Mouse (Mus musculus) megakaryocyte-erythroid progenitor cell, adult 5-6 weeks (primary cell): ENCODE results near the gene 1810055G02Rik. TPM values are rescaled to one million over a fixed set of nuclear protein-coding genes. Genes with fewer than 3 reads are reported as not detected.
A peak's percentile ranks its signal among the peaks of the same experiment; 100 is the strongest.

Experiments used
- ATAC-seq: replicated peaks from 2 replicates; pipeline ENCODE4 v1.8.0; 2016; ENCODE audit warnings: mild to moderate bottlenecking, inconsistent platforms; ENCODE audit not compliant: severe bottlenecking, poor library complexity, low FRiP score, low TSS enrichment
- total RNA-seq, 2 experiments: library from RNA; stranded (forward) in 1 of 2; stranded (reverse) in 1 of 2; fragments of 200-1000, 215-1000 nt in 1 of 2; fragments of >200 nt in 1 of 2; fragmentation: Nextera tagmentation in 1 of 2; gene quantifications; 2 replicates each; pipeline ENCODE4 v1.2.3; 2014 to 2017

1810055G02Rik gene
- total RNA-seq (2014; fragmentation: Nextera tagmentation): 24.0 and 24.9 TPM in 2 replicates
- 3.2 and 9.0 TPM in 2 replicates for total RNA-seq (2017)

GRCm38 (mm10) chr19:3708078-3709012 is at the start of gene 1810055G02Rik:
TSS of gene 1810055G02Rik (plus strand) at chr19:3708293.
- peak; percentile 97 for ATAC-seq

GRCm38 (mm10) chr19:3665510-3665909 is 42.6 kb upstream of the 1810055G02Rik start:
- no peak for ATAC-seq

GRCm38 (mm10) chr19:3666632-3667031 is 41.5 kb upstream of the 1810055G02Rik start:
- no peak for ATAC-seq

GRCm38 (mm10) chr19:3667155-3667895 is 40.8 kb upstream of the 1810055G02Rik start:
- ATAC-seq: no peak

GRCm38 (mm10) chr19:3667979-3668378 is 40.1 kb upstream of the 1810055G02Rik start:
- peak; percentile 56 for ATAC-seq

GRCm38 (mm10) chr19:3668551-3668950 is 39.5 kb upstream of the 1810055G02Rik start:
- no peak for ATAC-seq

GRCm38 (mm10) chr19:3669100-3669499 is 39.0 kb upstream of the 1810055G02Rik start:
- peak; percentile 63 for ATAC-seq

GRCm38 (mm10) chr19:3673149-3673548 is 34.9 kb upstream of the 1810055G02Rik start:
- no peak for ATAC-seq

GRCm38 (mm10) chr19:3674122-3674855 is 33.8 kb upstream of the 1810055G02Rik start:
- ATAC-seq: no peak

GRCm38 (mm10) chr19:3680732-3681131 is 27.4 kb upstream of the 1810055G02Rik start:
- ATAC-seq: no peak

- ATAC-seq: peak; percentile 51
Observed at GRCm38 (mm10) chr19:3681310-3681934, 26.7 kb upstream of the 1810055G02Rik start.

GRCm38 (mm10) chr19:3684414-3684813 is 23.7 kb upstream of the 1810055G02Rik start:
- ATAC-seq: no peak

GRCm38 (mm10) chr19:3684957-3685580 is 23.0 kb upstream of the 1810055G02Rik start:
- ATAC-seq: no peak

- ATAC-seq: no peak
Observed at GRCm38 (mm10) chr19:3685611-3686214, 22.4 kb upstream of the 1810055G02Rik start.

GRCm38 (mm10) chr19:3686215-3686894 is 21.7 kb upstream of the 1810055G02Rik start, which contains the start of gene Lrp5:
TSS of gene Lrp5 (minus strand) at chr19:3686564.
- no peak for ATAC-seq

- ATAC-seq: no peak
Observed at GRCm38 (mm10) chr19:3687676-3688171, 20.4 kb upstream of the 1810055G02Rik start.

- ATAC-seq: no peak
Observed at GRCm38 (mm10) chr19:3691337-3691736, 16.8 kb upstream of the 1810055G02Rik start.
